Mouse (Mus musculus) liver, embryonic 14.5 days (tissue): ENCODE measurements around the gene Robo1. TPM values are rescaled to one million over a fixed set of nuclear protein-coding genes. Genes with fewer than 3 reads are reported as not detected.

ENCODE experiments used
- ATAC-seq: fragments of 200-750 bp; cut with Nextera tagmentation; 2 replicates; pipeline ENCODE4 v1.8.0; 2017; ENCODE audit warnings: moderate number of reproducible peaks, mild to moderate bottlenecking, moderate library complexity; ENCODE audit not compliant: insufficient read depth
- DNase-seq, 3 experiments: peaks; one replicate each; pipeline ENCODE4 v3.0.0-alpha.2; 2012 to 2013; ENCODE audit warnings: low read depth in 3 of 3, low spot score in 3 of 3
- H3K27ac ChIP-seq: fragments of 300-500 bp; sonication (generic); 2 replicates; pipeline ENCODE4 v1.5.1; 2014; ENCODE audit warnings: moderate library complexity, mild to moderate bottlenecking, control low read depth, inconsistent platforms
- H3K27me3 ChIP-seq: fragments of 300-500 bp; sonication (generic); 2 replicates; pipeline ENCODE4 v1.6.1; 2014; ENCODE audit warnings: mild to moderate bottlenecking, low read length, moderate library complexity; ENCODE audit not compliant: control insufficient read depth, insufficient read depth
- H3K36me3 ChIP-seq: fragments of 300-500 bp; sonication (generic); replicated peaks from 2 replicates; pipeline ENCODE4 v1.6.1; 2014; ENCODE audit warnings: low read depth; ENCODE audit not compliant: control insufficient read depth, insufficient read depth
- H3K4me1 ChIP-seq, 2 experiments: fragments of 200-500 bp in 1 of 2; fragments of 300-500 bp in 1 of 2; sonication (generic) in 1 of 2; replicated peaks; 2 replicates each; pipeline ENCODE4 v1.6.1; 2012 to 2014; ENCODE audit warnings: antibody characterized with exemption in 1 of 2, inconsistent platforms in 1 of 2, low read length in 1 of 2; ENCODE audit not compliant: control insufficient read depth in 2 of 2, insufficient read depth in 2 of 2
- H3K4me2 ChIP-seq: fragments of 300-500 bp; sonication (generic); 2 replicates; pipeline ENCODE4 v1.6.1; 2014; ENCODE audit warnings: low read depth, mild to moderate bottlenecking, control low read depth, moderate library complexity
- H3K4me3 ChIP-seq, 2 experiments: fragments of 200-500 bp in 1 of 2; fragments of 300-500 bp in 1 of 2; sonication (generic) in 1 of 2; 2 replicates each; pipeline ENCODE4 v1.5.1; 2012 to 2014; ENCODE audit warnings: low read depth in 2 of 2, low read length in 2 of 2, mild to moderate bottlenecking in 2 of 2, control low read depth in 1 of 2, inconsistent platforms in 1 of 2, moderate library complexity in 1 of 2; ENCODE audit not compliant: insufficient read depth in 1 of 2
- H3K9ac ChIP-seq: fragments of 300-500 bp; sonication (generic); replicated peaks from 2 replicates; pipeline ENCODE4 v1.6.1; 2014; ENCODE audit warnings: mild to moderate bottlenecking, control low read depth, moderate library complexity
- H3K9me3 ChIP-seq: fragments of 300-500 bp; sonication (generic); 2 replicates; pipeline ENCODE4 v1.6.1; 2016; ENCODE audit warnings: low read length, mixed read lengths; ENCODE audit not compliant: control insufficient read depth
- CTCF ChIP-seq: IDR thresholded peaks from 2 replicates; pipeline ENCODE4 v1.5.1; 2016; ENCODE audit warnings: antibody characterized with exemption, low read depth, control low read depth
- EP300 ChIP-seq: IDR thresholded peaks from 2 replicates; pipeline ENCODE4 v1.6.1; 2016; ENCODE audit warnings: antibody characterized with exemption, low read depth
- WGBS: fragments of 180-500 bp; shearing (Covaris S2); extraction: QIAGEN DNeasy Blood & Tissue Kit; methylation state at CpG from one replicate; pipeline ENCODE4 v1.1.7; 2014; ENCODE audit not compliant: insufficient replicate concordance; 5-methylcytosine and 5-hydroxymethylcytosine counted together
- polyA plus RNA-seq, 2 experiments: library from polyadenylated mRNA; depleted of rRNA in 1 of 2; stranded (reverse) in 1 of 2; unstranded in 1 of 2; fragments of >200 nt; fragmentation: Nextera tagmentation in 1 of 2; extraction: Ambion mirVana in 1 of 2; gene quantifications; 2 replicates each; pipeline versions ENCODE4 v1.2.1 to v1.2.3; 2012 to 2014

Gene Robo1
- polyA plus RNA-seq, 2 experiments, result 3.1 to 3.4 TPM

DNA sequence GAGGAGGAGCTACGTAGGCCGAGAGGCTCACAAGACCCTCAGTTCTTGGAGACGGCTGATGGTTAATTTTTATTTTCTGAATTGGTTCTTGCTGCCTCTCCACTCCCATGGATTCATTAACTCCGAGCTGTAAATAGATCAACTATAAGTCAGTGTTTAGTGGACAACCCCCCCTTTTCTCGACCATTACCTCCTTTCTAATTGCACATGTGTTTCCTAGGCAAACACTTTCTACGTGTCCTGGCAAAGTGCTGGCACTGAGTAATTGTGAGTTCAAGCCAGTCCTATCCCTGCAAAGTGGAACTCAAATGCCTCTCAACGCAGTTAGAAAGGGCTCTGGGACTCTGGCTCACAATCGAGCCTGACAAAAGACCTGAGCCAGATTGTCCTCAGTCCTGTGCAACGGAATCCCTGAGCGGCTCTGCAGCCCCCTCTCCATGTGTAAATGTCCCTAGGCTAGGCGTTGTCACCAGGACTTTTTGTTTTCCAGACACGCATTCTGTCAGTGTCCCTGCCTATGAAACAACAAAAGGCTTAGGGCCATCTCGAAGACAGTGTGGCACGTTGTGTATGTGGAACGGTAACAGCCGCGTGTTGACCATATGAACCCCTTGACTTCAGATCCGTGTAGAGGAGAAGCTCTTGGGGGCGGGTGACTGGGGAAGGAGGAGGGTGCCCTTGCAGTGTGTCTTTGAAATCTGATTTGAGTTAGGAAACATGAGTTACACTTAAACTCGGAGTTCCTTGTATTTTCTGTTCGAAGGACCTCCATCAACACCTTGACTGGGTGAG, 682.5 kb downstream of the Robo1 start:
- WGBS, result 78% methylated on average over 21 of the region's 21 CpGs
- TF ChIP-seq EP300, result no peak
- no peak for TF ChIP-seq CTCF
- Histone ChIP-seq H3K4me1 (peaks cover 0 to 2% of the 10 kb centered on the region in 2 experiments; a peak in 1 of 4 replicates), H3K4me2 (no peak overlapping the region), H3K4me3 (no peak overlapping the region), H3K36me3 (no peaks in the 10 kb centered on the region), H3K9ac (no peak overlapping the region), H3K27ac (no peak overlapping the region), H3K27me3 (no peaks in the 10 kb centered on the region), H3K9me3 (no peaks in the 10 kb centered on the region)
- DNase-seq, result no peak
- ATAC-seq, result no peak

DNA sequence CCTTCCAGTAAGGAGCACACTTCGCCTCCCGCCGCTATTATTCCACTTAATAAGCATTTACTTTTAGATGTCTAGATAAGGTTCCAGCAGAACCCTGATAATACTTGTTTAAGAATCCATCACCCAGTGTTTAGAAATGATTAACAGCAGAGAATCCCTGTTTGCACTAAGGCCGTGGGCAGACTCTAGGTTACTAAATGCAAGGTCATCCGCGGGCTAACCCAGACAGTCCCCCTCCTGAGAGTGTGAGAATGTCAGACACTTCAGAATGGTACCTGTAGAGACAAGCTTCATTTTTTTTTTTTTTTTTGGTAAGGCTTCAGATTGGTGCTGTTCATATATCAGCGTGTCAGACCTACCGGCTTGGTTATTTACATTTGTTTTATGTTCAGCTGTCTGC, 685.1 kb downstream of the Robo1 start:
- WGBS, result 57% methylated on average over 8 of the region's 8 CpGs
- Histone ChIP-seq H3K27ac (no peak overlapping the region), H3K9me3 (no peaks in the 10 kb centered on the region), H3K4me2 (no peak overlapping the region), H3K9ac (no peak overlapping the region), H3K4me3 (no peak overlapping the region), H3K36me3 (no peaks in the 10 kb centered on the region), H3K4me1 (peaks cover 0 to 2% of the 10 kb centered on the region in 2 experiments; a peak in 1 of 4 replicates), H3K27me3 (no peaks in the 10 kb centered on the region)
- no peak for TF ChIP-seq CTCF
- no peak for TF ChIP-seq EP300
- ATAC-seq, result no peak
- peak in 1 of 3 experiments; percentile 2 for DNase-seq

DNA sequence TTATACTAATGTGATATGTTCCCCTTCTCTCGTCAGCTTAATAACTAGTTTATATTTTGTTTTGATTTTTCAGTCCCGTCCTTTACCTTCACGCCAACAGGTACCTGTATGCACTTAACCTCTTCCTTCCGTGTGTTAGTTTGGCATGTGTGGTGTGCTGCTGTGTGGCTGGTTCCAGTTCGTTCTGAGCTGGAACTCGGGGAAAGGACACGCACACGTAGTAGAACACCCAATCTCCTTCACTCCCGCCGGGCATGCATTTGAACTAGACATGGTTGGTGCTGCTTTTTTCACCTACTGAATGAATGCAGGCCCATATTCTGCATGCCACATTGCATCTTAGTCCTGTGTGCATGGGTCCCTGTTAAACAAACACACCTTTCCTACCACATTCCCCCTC, 685.5 kb downstream of the Robo1 start:
- Histone ChIP-seq H3K4me3 (no peak overlapping the region), H3K4me2 (no peak overlapping the region), H3K4me1 (peaks cover 0 to 2% of the 10 kb centered on the region in 2 experiments; a peak in 1 of 4 replicates), H3K27ac (no peak overlapping the region), H3K36me3 (no peaks in the 10 kb centered on the region), H3K9ac (no peak overlapping the region), H3K27me3 (no peaks in the 10 kb centered on the region), H3K9me3 (no peaks in the 10 kb centered on the region)
- 68% methylated on average over 10 of the region's 10 CpGs for WGBS
- DNase-seq (no peak), ATAC-seq (no peak)
- TF ChIP-seq CTCF (no peak), EP300 (no peak)

GRCm38 (mm10) chr16:72995251-72995954, 687.3 kb downstream of the Robo1 start:
- TF ChIP-seq EP300 (no peak), CTCF (peak; percentile 42; the same call in 1 of the 2 replicates)
- Histone ChIP-seq H3K4me2 (no peak overlapping the region), H3K4me1 (peaks cover 0 to 2% of the 10 kb centered on the region in 2 experiments; a peak in 1 of 4 replicates), H3K27me3 (no peaks in the 10 kb centered on the region), H3K27ac (no peak overlapping the region), H3K9me3 (no peaks in the 10 kb centered on the region), H3K9ac (no peak overlapping the region), H3K36me3 (no peaks in the 10 kb centered on the region), H3K4me3 (no peak overlapping the region)
- no peak for ATAC-seq
- DNase-seq, result no peak
- 30% methylated on average over 8 of the region's 8 CpGs for WGBS

DNA sequence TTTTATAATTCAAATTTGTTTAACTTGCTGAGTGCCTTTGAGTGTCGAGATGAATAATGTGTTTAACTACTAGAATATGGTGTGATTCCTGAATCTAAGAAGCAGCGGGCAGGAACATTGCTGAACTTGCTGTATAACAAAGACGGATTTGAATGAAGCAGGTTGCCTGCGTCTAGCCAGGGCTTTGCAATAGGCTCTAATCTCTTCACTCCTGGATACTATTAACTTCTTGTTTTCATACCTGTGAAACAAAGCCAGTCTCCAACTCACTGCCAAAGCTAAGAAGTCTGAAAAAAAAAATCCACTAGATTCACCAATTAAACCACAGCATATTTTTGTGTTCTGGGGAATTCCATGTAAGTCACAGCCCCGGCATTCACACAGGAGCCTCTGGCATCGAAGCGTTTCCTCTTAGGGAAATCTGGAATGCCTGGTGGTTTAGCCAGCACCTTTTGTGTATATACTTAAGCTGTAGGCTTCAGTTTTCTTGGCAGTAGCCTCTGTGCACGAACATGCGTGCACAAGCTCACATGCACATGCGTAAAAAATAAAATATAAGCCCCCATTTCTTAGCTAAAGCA, 687.9 kb downstream of the Robo1 start:
- no peak for TF ChIP-seq CTCF
- TF ChIP-seq EP300, result no peak
- H3K9me3 ChIP-seq, result no peaks in the 10 kb centered on the region
- H3K9ac ChIP-seq, result no peak overlapping the region
- DNase-seq, result no peak
- 59% methylated on average over 10 of the region's 10 CpGs for WGBS
- ATAC-seq, result no peak
- H3K4me1 ChIP-seq, result peaks cover 0 to 2% of the 10 kb centered on the region in 2 experiments; a peak in 1 of 4 replicates
- H3K4me3 ChIP-seq, result no peak overlapping the region
- no peak overlapping the region for H3K4me2 ChIP-seq
- H3K27ac ChIP-seq, result no peak overlapping the region
- no peaks in the 10 kb centered on the region for H3K27me3 ChIP-seq
- no peaks in the 10 kb centered on the region for H3K36me3 ChIP-seq
